Mouse (Mus musculus) liver, embryonic 18 days (tissue): Measurements from ENCODE around the gene Commd1. TPM values are rescaled to one million over a fixed set of nuclear protein-coding genes. Genes with fewer than 3 reads are reported as not detected.

ENCODE experiments used
- polyA plus RNA-seq: library from polyadenylated mRNA; depleted of rRNA; stranded (reverse); fragments of >200 nt; gene quantifications from 2 replicates; pipeline ENCODE4 v1.2.3, GENCODE M21; 2012; rRNA removed

Commd1 gene
- polyA plus RNA-seq = 35.8 and 39.6 TPM in 2 replicates

GRCm38 (mm10) chr11:22981984-22982757 is at the start of gene Commd1, which contains the start of gene Gm28048:
TSS of gene Commd1 (minus strand) at chr11:22982382.
TSS of gene Gm28048 (minus strand) at chr11:22982090.

GRCm38 (mm10) chr11:23007481-23008180 is 25.4 kb upstream of the Commd1 start, which contains the start of gene Fam161a:
TSS of gene Fam161a (plus strand) at chr11:23007531.

GRCm38 (mm10) chr11:22990393-22991126 is 8.4 kb upstream of the Commd1 start, which contains the start of gene Cct4:
TSS of gene Cct4 (plus strand) at chr11:22990519.

GRCm38 (mm10) chr11:22971835-22972709 is 10.1 kb downstream of the Commd1 start, which contains the start of gene Zrsr1:
TSS of gene Zrsr1 (plus strand) at chr11:22972005.

GRCm38 (mm10) chr11:22860335-22861227 is 121.6 kb downstream of the Commd1 start, which contains the start of gene B3gnt2:
TSS of gene B3gnt2 (minus strand) at chr11:22860961.

Other genes starting within 250 kb of the Commd1 start
- 6.2 and 6.4 TPM in 2 replicates for gene B3gnt2, start 121.4 kb downstream of the Commd1 start, polyA plus RNA-seq
- gene Zrsr1, start 10.4 kb downstream of the Commd1 start, polyA plus RNA-seq = 10.1 and 10.6 TPM in 2 replicates
- gene Gm28048, start 292 bp downstream of the Commd1 start, polyA plus RNA-seq = 5.2 and 5.6 TPM in 2 replicates
- 47.8 and 49.4 TPM in 2 replicates for gene Cct4, start 8.1 kb upstream of the Commd1 start, polyA plus RNA-seq
- 2.2 TPM in 2 replicates for gene Fam161a, start 25.1 kb upstream of the Commd1 start, polyA plus RNA-seq